Mouse (Mus musculus): ENCODE measurements around the gene Cntn2. TPM values are rescaled to one million over a fixed set of nuclear protein-coding genes. Genes with fewer than 3 reads are reported as not detected.

Cntn2 gene
- 1 to 10 TPM; 3.9 to 7.8 TPM for total RNA-seq (2021)

DNA sequence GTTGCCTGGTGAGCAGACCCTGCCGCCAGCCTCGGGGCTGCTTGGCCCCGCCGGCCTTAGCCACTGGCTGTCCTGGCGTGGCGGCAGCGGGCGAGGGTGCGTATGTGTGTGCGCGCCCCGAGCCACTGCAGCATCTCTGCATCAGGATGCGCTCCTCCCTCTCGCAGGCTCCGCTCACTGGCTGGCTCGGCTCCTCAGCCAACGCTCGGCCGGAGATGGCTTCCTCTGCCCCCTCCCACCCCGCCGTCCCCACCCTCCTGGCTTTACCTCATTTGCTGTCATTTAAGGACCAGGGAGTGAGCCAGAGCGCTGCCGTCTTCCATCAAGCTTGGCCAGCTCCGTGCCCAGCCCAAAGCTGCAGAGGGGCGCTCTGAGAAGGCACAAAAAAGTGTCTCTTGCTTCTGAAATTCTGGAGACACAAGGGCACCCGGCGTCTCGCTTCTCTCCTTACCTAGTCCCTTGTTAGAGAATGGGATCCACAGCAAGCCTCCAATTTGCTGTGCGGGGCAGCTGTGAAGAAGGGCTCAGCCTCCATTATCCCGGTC is at the start of gene Cntn2:
TSS of gene Cntn2 (minus strand) at position 495 of the 545 bp plus-strand sequence.
- no peak for DNase-seq (ENCODE audit: low spot score)
- intact Hi-C loops (cut with DNase I), result no loop called here

DNA sequence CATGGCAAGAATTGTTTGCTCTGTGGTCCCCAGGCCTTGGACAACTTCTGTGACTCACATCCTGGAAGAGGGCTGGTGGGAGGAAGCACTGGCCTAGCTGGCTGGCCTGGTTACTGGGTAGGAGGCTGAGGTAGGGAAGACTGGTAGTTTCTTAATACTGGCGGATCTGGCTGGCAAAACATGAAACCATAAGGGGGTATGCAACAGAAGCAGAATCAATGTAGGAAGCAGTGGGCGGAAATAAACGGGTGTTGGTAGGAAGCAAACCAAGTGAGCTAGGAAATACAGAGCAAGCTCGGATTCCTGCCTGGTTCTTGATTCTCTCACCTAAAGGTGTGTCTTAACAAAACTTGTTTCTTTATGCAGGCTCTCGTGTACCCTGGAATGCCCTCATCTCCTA is 49.1 kb upstream of the Cntn2 start:
- DNase-seq (ENCODE audit: low spot score), result no peak
- intact Hi-C loops (cut with DNase I), result loop anchor here (5.0 kb wide), 1 partner anchor 220 kb away; no protein-coding TSS in a partner anchor

DNA sequence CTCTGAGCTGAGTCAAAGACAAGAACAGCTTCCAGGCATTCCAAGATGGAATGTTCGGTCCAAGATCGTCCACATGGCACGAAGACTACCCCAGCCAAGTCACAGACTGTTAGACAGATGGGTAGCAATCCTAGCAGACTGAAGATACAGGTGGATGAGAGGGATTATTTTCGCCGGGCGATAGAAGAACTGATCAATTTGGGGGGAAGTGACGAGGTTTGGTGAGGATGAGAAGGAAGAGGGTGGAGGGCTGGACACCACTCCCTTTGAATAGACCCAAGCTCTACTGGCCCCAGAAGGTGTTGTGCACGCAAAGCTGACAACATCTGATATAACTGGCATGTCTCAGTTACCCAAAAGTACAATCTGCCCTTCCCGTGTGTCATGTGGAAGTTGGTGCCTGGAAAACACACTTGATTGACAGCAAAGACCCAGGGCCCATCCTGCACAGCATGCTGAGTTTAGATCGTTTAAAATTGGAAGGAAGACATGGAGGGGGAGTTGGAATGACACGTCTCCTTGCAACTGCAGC is 48.4 kb upstream of the Cntn2 start:
- intact Hi-C loops (cut with DNase I), result loop anchor here (5.0 kb wide), 1 partner anchor 219 kb away; no protein-coding TSS in a partner anchor
- no peak for DNase-seq (ENCODE audit: low spot score)

DNA sequence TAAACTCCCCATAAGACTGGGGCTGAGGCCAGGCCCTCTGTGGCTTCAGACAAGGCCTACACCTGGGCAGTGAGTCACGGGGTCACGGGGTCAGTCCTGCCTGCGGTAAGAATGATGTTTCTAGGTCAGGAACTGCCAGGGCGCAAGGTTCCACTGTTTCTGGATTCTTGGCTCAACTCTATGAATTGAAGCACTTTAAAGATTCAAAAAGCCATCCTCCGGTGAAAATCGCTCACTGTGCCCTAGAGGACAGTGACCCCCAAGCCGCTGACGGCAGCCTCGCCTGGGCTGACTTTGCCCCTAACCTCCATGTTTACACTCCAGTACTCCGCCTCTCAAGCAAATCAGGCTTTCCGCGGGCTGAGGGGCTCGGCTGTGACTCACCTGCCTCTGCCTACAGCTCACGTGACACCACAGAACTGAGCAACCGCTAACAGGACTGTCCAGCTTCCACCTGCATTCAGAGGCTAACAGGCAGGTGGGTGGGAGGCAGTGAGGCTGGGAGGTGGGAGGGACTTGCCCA is 43.7 kb upstream of the Cntn2 start:
- no peak for DNase-seq (ENCODE audit: low spot score)
- intact Hi-C loops (cut with DNase I), result no loop called here

DNA sequence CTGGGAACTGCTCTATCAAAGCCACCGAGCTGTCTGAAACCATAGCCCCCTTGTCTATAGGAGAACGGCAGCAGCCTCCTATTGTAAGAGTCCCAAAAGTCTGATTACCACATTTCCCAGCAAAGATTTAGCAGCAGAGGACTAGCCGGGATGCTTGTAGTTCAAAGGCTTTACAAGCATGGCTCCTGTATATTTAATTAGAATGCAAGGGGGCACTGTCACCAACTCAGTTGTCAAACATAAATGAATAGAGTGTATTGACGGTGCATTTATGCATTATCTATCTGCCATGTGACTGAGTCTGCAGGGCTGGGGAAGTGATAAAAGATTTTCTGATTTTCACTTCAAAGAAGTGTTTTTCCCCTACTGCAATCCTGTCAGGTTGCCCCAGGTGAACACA is 42.3 kb upstream of the Cntn2 start:
- intact Hi-C loops (cut with DNase I), result no loop called here
- DNase-seq (ENCODE audit: low spot score), result no peak

DNA sequence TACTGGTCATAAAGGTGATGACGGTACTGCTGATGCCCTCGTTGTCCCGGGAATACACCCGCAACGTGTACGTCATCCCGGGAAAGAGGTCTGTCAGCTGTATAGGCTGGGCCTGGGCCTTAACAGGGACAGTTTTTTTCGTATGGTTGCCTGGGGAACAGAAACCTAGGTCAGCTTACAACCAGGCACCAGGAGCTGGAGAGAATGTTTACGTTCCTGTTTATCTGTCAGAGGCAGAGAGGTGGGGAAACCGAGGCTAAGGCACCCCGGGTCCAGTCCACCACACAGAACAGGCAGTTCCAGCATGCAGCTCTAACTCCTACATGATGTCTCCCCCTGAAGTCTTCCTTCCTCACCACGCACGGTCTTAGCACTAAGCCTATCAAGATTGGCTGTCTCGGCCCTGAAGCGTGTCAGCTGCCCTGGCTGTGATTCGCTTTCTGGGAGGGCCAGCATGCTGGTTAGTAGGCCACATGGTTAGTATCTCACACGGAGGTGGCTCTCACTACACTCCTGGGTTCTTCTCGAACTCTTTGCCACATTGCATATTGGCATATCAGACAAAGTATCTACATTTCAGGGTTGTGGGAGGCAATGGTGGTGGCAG is 40.0 kb upstream of the Cntn2 start:
- intact Hi-C loops (cut with DNase I), result no loop called here
- no peak for DNase-seq (ENCODE audit: low spot score)

DNA sequence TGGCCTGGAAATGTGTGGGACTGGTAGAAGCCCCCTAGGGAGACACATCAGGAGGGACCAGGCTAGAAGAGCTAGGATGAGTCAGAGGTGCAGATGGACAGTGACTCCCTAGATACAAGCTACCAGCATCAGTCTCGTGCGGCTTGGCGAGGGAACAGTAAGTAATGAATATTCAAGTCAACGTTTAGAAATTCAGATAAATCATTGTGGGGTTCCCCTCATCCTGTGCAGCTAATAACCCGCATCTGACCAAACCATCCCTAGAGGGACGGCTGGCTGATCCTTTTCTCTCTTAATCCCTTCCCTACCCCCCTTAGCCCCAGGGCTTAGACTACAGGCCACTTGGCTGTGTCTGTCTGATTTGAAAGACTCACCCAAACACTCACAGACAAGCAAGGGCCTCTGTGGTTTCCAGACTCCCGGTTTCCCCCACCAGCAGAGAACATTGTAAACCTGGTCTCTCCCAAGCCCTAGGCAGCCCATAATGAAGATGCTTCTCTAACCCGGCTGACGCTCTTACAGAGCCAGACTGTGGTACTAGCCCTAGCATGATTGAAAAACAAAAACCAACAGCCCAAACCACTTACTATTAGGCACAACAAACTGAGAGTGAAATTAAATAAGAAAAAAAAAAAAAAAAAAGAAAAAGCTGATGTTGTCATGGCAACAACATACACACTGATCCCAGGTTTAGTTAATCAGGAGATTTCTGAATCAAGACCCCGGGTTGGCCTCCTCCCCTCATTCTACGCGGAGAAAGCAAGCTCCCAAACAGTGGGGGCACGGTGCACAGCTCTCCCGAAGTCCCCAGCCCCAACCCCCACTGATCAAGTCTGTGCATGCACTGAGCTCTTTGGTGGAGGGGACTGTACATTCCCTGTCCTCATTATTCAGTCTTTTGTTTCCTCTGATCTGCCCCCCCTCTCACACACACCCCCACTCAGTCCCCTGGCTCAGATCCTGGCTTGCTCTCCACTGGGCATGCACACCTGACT is 39.1 kb upstream of the Cntn2 start:
- intact Hi-C loops (cut with DNase I), result no loop called here
- DNase-seq (ENCODE audit: low spot score), result no peak

DNA sequence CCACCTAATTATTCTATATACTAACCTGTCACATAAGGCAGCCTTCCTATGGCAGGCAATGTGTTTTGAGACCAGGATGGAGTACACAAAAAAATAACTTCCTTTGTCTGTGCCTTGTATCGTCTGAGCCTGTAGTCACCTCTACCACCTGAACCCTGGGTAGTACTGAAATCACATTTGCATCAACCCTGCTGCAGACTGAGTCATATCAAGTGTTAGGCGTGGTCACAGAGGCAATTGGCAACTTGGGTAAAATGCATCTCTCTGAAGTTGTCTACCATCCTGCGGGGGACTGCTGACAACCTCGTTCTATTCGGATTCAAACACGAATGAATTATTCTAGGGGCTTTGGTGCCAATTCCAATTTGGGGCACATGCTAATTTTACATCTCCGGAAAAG is 37.0 kb upstream of the Cntn2 start:
- intact Hi-C loops (cut with DNase I), result no loop called here
- DNase-seq (ENCODE audit: low spot score), result no peak

DNA sequence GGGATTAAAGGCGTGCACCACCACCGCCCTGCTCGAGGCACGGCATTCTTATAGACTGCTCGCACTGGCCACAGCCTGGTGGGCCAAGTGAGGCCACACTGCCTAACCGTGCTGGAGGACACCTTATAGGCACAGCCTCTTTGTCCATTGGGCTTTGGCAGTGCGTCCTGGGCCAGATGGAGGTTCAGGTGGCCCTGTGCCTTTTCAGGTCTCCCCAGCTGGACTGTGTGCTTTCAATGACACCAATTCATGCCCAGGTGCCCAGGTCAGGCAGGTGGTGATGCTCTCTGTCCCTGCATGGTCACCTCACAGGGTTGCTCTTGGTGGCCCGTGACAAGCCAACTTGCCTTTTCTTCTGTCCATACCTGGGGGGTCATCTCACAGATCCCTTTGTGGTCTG is 33.8 kb upstream of the Cntn2 start:
- intact Hi-C loops (cut with DNase I), result no loop called here
- no peak for DNase-seq (ENCODE audit: low spot score)

DNA sequence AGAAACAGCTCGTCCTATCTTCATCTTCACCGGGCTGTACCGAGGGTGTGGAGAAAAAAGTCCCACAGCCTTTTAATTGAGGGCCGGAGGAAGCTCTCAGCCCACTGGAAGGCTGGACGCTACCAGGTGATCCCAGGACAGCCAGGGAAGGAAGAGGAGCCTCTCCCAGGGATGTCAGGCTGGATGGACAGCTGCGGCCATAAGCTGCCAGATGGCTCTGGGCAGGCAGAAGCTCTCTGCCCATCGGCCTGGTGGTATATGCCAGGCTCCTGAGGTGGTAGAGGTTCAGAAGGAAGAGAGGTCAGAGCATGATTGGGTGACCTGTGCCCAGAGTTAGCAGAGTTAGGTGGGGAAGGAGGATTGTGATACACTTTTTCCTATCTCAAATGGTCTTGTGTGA is 29.8 kb upstream of the Cntn2 start:
- no peak for DNase-seq (ENCODE audit: low spot score)
- intact Hi-C loops (cut with DNase I), result no loop called here

DNA sequence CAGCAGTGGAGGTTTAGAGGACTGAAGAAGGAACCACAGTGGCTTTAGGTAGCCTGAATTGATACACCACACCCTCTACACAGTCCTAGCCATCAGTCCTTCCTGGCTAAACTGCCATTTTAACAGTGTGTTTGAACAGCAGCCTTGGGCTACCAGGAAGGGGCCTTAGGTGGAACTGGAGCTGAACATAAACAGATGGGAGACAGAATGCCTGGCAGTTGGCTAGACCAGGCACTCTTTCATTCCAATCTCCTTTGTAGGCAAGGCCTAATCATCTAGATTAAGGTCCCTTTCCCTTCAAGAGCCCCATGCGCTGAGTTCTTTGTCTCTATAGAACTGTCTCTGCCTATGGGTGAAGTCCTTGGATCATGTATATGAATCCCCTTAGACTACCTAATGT is 28.6 kb upstream of the Cntn2 start:
- intact Hi-C loops (cut with DNase I), result no loop called here

DNA sequence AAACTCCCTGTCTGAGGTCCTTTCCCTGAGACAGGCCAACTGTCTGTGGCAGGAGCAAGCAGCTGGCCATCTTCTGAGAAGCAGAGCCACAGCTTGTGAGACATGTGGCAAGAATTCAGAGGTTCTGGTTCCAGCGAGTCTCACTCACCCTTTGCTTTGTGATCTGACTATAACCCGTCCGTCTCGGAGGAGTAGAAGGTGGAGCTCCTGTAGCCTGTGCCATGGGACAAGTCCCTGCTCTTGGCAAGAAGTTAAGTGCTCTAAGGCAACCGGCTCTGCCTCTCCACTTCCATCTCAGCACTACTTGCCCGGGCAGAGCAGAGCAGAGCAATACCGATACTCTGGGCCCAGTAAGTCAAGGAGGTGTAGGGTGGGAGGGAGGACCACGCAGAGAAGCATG is 27.9 kb upstream of the Cntn2 start:
- intact Hi-C loops (cut with DNase I), result no loop called here
- DNase-seq (ENCODE audit: low spot score), result no peak

More for the DNA sequence above, 28.6 kb upstream of the Cntn2 start:
- DNase-seq (ENCODE audit: low spot score), result no peak

DNA sequence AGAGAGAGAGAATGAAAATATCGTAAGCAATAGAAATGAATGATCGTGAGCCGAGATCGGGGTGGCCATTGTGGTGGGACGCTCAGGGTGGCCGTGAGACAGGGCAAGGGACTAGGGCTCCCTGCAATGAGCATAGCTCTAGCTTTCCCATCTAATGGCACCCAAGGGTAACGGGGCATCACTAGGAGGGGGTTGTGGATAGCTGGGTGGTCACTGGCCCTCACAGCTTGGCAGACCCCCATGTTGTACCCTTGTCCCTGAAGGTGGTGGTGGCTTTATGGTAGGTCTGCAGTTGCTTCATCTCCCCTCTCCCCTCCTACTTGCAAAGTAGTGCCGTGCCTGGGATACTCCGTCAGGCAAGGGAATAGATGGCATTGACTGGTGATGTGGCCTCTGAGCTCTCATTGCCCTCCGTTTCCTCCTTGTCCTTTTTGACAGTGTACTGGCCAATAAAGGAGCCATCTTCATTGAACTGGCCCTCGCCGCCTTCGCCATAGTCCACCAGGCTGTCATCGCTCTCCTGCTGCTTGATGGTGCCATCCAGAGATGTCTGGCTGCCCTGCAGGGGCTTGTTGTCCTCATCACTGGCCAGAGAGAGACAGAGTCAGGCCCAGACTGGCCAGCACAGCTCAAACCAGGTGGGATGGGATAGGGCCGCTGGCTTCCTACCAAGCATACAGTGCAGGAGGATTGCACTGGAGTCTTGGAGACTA is 27.2 kb upstream of the Cntn2 start:
- DNase-seq (ENCODE audit: low spot score), result no peak

DNA sequence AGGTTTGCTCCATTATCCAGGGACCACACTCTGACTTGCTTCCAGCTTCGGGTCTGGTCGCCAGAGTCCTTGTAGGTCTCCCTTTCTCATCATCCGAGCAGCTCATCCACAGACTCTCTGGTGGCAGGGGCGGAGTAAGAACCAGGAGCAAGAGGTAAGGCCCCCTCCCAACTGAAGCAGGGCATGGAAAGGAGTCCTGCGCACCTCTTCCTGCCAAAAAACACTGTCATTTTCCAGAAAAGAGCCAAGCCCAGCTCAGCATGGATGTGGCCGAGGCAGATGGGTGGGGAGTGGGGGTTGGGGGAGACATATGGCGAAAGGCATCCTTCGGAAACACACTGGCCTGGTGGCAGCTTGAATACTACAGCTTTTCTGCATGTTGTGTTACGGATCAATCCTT is 26.5 kb upstream of the Cntn2 start:
- intact Hi-C loops (cut with DNase I), result no loop called here
- DNase-seq (ENCODE audit: low spot score), result no peak

More for the DNA sequence above, 27.2 kb upstream of the Cntn2 start:
- intact Hi-C loops (cut with DNase I), result no loop called here

DNA sequence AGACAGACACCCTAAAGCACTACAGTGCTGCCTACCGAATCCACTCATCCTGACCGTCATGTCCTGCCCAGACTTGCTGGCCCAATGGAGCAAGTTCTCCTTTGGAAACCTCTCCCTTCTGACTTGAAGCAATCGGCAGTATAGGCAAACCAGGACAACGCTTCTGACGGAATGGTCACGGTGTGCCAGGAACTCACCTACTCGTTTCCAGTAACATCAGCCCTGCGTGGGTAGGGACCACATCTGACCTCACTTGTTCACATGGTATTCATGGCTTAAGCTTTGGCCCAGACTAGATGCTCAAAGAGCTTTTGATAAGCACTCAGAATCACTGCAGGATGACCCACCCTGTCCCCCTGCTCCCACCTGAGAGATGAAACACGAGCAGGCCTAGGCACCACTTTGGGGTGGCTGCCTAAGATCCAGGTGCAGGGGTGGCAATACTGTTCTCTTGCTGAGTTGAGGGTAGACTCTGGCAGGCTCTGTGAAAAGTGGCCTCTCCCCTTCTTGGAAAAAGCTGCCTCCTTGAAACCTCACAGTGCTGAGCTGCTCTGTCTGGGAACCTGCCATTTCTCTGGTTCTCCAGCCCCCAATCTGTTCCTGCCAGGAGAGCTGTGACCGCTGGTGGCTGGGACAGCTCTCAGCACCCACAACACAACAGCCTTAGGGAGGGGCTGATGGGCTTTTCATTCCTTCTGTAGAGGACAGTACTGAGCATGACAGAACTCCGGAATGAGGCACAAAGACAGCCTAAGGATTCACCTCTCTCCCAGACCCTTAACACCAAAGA is 24.5 kb upstream of the Cntn2 start:
- intact Hi-C loops (cut with DNase I), result no loop called here
- DNase-seq (ENCODE audit: low spot score), result no peak

DNA sequence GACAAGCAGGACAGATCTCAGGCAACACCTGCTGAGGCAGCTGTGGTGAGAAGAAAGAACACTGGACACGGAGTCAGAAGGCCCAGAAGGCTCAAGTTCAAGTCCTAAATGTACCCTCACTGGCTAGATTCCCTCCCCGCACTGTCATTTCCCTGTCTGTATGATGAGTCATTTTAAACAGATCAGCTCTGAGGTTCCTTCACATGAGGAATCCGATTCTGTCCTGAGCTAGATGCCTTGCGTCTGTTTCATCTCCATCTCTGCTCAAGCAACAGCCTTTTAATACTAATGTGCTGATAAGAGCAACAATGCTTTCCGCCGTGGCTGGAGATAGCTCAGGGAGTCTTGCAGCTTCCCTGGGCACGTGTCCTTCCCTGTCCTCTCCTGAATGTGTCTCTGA is 22.7 kb upstream of the Cntn2 start:
- no peak for DNase-seq (ENCODE audit: low spot score)
- intact Hi-C loops (cut with DNase I), result no loop called here

DNA sequence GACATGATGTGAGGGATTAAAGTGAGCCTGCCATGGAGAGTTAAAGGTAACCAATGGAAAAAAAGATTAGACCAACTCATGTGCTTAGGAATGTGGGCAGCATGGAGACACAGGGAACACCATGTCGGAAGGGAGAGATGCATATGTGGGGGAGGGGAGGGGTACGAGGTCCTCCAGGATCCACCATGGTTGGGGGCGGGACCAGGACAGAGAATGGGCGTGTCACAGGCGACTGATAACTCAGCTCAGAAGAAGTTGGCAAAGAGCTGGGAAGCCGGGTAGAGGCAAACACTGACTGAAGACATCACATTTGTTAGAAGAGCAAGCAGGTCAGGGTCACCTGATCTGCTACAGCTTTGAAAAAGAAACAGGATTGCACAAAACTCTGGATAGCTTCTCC is 21.9 kb upstream of the Cntn2 start:
- intact Hi-C loops (cut with DNase I), result no loop called here
- no peak for DNase-seq (ENCODE audit: low spot score)

DNA sequence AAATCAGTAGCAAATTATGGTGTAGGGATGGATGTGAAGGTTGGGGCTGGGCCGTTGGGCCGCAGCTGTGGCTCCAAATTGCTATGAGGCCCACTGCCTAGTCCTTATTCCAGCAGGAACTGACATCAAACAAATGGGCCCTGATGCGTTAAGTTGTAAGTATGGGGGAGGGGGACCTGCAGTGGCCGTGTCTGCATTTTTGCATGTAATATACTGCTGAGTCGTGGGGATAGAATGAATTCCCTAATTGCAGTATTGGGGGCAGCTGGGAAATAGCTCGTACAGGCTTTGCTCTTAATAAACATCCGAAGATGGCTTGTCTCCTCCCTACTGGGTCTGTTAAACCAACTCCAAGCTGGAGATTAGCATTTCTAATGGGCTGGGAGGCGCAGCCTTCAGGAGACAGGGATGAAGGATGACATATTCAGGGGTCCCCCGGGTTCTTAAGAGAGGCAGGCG is 19.3 kb upstream of the Cntn2 start:
- DNase-seq (ENCODE audit: low spot score), result no peak

More for the DNA sequence above, 19.3 kb upstream of the Cntn2 start:
- intact Hi-C loops (cut with DNase I), result no loop called here

Data from heart, postnatal 25 days (tissue).